Mouse (Mus musculus): ENCODE measurements at regions not wholly inside any gene's neighbourhood (a gene's known extent, or its start where the extent isn't known, plus 50 kb on each side); places are given as distances from the start of the nearest gene placed in this dataset.
A peak's percentile ranks its signal among the peaks of the same experiment; 100 is the strongest.
"Not testable (repeated sequence)": the region's sequence is repeated elsewhere in the genome, so short reads cannot be mapped to it uniquely, and the experiment has no call there.

- WGBS, result 17% methylated on average over 7 of the region's 7 CpGs
Measured at GRCm38 (mm10) chr6:103809986-103810341, 299.6 kb downstream of the Chl1 start.

GRCm38 (mm10) chr6:103810342-103811001 is 300.1 kb downstream of the Chl1 start:
- no peak overlapping the region for H3K4me3 ChIP-seq
- WGBS, result 3% methylated on average over 13 of the region's 13 CpGs
- H3K27ac ChIP-seq, result no peak overlapping the region
- H3K9me3 ChIP-seq (replicated peaks), result no peaks in the 10 kb centered on the region
- DNase-seq (ENCODE audit: low spot score), result no peak
- H3K36me3 ChIP-seq, result no peaks in the 10 kb centered on the region
- H3K27me3 ChIP-seq (ENCODE audit: low read depth, poor library complexity, severe bottlenecking), result peaks cover 23% of the 10 kb centered on the region
- no peaks in the 10 kb centered on the region for H3K4me1 ChIP-seq

More at GRCm38 (mm10) chr6:103809986-103810341, 299.6 kb downstream of the Chl1 start:
- no peak for DNase-seq (ENCODE audit: low spot score)
- H3K4me3 ChIP-seq, result no peak overlapping the region
- H3K9me3 ChIP-seq (replicated peaks), result no peaks in the 10 kb centered on the region
- H3K27me3 ChIP-seq (ENCODE audit: low read depth, poor library complexity, severe bottlenecking), result peaks cover 23% of the 10 kb centered on the region
- no peaks in the 10 kb centered on the region for H3K4me1 ChIP-seq
- H3K27ac ChIP-seq, result no peak overlapping the region
- H3K36me3 ChIP-seq, result no peaks in the 10 kb centered on the region

- not testable (repeated sequence) for H3K4me3 ChIP-seq; H3K27ac ChIP-seq; H3K4me1 ChIP-seq; DNase-seq (ENCODE audit: low spot score); H3K27me3 ChIP-seq (ENCODE audit: low read depth, poor library complexity, severe bottlenecking); H3K9me3 ChIP-seq (replicated peaks); H3K36me3 ChIP-seq
- WGBS, result 80% methylated on average over 5 of the region's 5 CpGs
Measured at GRCm38 (mm10) chr6:103816396-103816795, 306.0 kb downstream of the Chl1 start.

GRCm38 (mm10) chr6:103826042-103826441 is 315.7 kb downstream of the Chl1 start:
- Histone ChIP-seq H3K9me3 (replicated peaks) (no peaks in the 10 kb centered on the region), H3K27ac (no peak overlapping the region), H3K4me1 (no peaks in the 10 kb centered on the region), H3K4me3 (no peak overlapping the region), H3K27me3 (ENCODE audit: low read depth, poor library complexity, severe bottlenecking) (no peaks in the 10 kb centered on the region), H3K36me3 (no peaks in the 10 kb centered on the region)
- no peak for DNase-seq (ENCODE audit: low spot score)
- WGBS, result 91% methylated on average over 2 of the region's 2 CpGs

GRCm38 (mm10) chr6:103827623-103828022 is 317.2 kb downstream of the Chl1 start:
- DNase-seq (ENCODE audit: low spot score), result no peak
- 94% methylated on average over 3 of the region's 3 CpGs for WGBS
- H3K4me1 ChIP-seq, result no peaks in the 10 kb centered on the region
- no peaks in the 10 kb centered on the region for H3K36me3 ChIP-seq
- H3K27me3 ChIP-seq (ENCODE audit: low read depth, poor library complexity, severe bottlenecking), result no peaks in the 10 kb centered on the region
- H3K9me3 ChIP-seq (replicated peaks), result no peaks in the 10 kb centered on the region
- no peak overlapping the region for H3K27ac ChIP-seq
- no peak overlapping the region for H3K4me3 ChIP-seq

GRCm38 (mm10) chr6:103828866-103829265 is 318.5 kb downstream of the Chl1 start:
- no peaks in the 10 kb centered on the region for H3K27me3 ChIP-seq (ENCODE audit: low read depth, poor library complexity, severe bottlenecking)
- H3K9me3 ChIP-seq (replicated peaks), result no peaks in the 10 kb centered on the region
- no peaks in the 10 kb centered on the region for H3K4me1 ChIP-seq
- H3K36me3 ChIP-seq, result no peaks in the 10 kb centered on the region
- WGBS, result 81% methylated on average over 1 of the region's 1 CpGs
- no peak for DNase-seq (ENCODE audit: low spot score)
- no peak overlapping the region for H3K4me3 ChIP-seq
- no peak overlapping the region for H3K27ac ChIP-seq

- WGBS, result 83% methylated on average over 4 of the region's 4 CpGs
- Histone ChIP-seq H3K4me1 (no peaks in the 10 kb centered on the region), H3K36me3 (no peaks in the 10 kb centered on the region), H3K27me3 (ENCODE audit: low read depth, poor library complexity, severe bottlenecking) (no peaks in the 10 kb centered on the region), H3K27ac (no peak overlapping the region), H3K9me3 (replicated peaks) (no peaks in the 10 kb centered on the region), H3K4me3 (no peak overlapping the region)
- no peak for DNase-seq (ENCODE audit: low spot score)
Measured at GRCm38 (mm10) chr6:103832301-103832700, 321.9 kb downstream of the Chl1 start.

GRCm38 (mm10) chr6:103832808-103833207 is 322.4 kb downstream of the Chl1 start:
- Histone ChIP-seq H3K27ac (no peak overlapping the region), H3K4me3 (no peak overlapping the region), H3K9me3 (replicated peaks) (no peaks in the 10 kb centered on the region), H3K36me3 (no peaks in the 10 kb centered on the region), H3K27me3 (ENCODE audit: low read depth, poor library complexity, severe bottlenecking) (no peaks in the 10 kb centered on the region), H3K4me1 (no peaks in the 10 kb centered on the region)
- DNase-seq (ENCODE audit: low spot score), result no peak
- 89% methylated on average over 9 of the region's 9 CpGs for WGBS

GRCm38 (mm10) chr6:103833501-103834132 is 323.2 kb downstream of the Chl1 start:
- Histone ChIP-seq H3K9me3 (replicated peaks) (no peaks in the 10 kb centered on the region), H3K36me3 (no peaks in the 10 kb centered on the region), H3K27me3 (ENCODE audit: low read depth, poor library complexity, severe bottlenecking) (no peaks in the 10 kb centered on the region), H3K4me3 (no peak overlapping the region), H3K27ac (no peak overlapping the region), H3K4me1 (no peaks in the 10 kb centered on the region)
- DNase-seq (ENCODE audit: low spot score), result peak; percentile 68
- WGBS, result 55% methylated on average over 16 of the region's 16 CpGs

GRCm38 (mm10) chr6:103834726-103835229 is 324.4 kb downstream of the Chl1 start:
- DNase-seq (ENCODE audit: low spot score), result no peak
- H3K27me3 ChIP-seq (ENCODE audit: low read depth, poor library complexity, severe bottlenecking), result no peaks in the 10 kb centered on the region
- no peak overlapping the region for H3K4me3 ChIP-seq
- no peak overlapping the region for H3K27ac ChIP-seq
- no peaks in the 10 kb centered on the region for H3K4me1 ChIP-seq
- H3K9me3 ChIP-seq (replicated peaks), result no peaks in the 10 kb centered on the region
- no peaks in the 10 kb centered on the region for H3K36me3 ChIP-seq
- 85% methylated on average over 8 of the region's 8 CpGs for WGBS

GRCm38 (mm10) chr6:103859787-103860186 is 349.4 kb downstream of the Chl1 start:
- H3K9me3 ChIP-seq (replicated peaks), result no peaks in the 10 kb centered on the region
- no peak overlapping the region for H3K27ac ChIP-seq
- no peaks in the 10 kb centered on the region for H3K4me1 ChIP-seq
- H3K27me3 ChIP-seq (ENCODE audit: low read depth, poor library complexity, severe bottlenecking), result no peaks in the 10 kb centered on the region
- H3K36me3 ChIP-seq, result no peaks in the 10 kb centered on the region
- no peak for DNase-seq (ENCODE audit: low spot score)
- no peak overlapping the region for H3K4me3 ChIP-seq

GRCm38 (mm10) chr6:103893455-103893854 is 383.1 kb downstream of the Chl1 start:
- no peak for DNase-seq (ENCODE audit: low spot score)
- Histone ChIP-seq H3K27ac (no peak overlapping the region), H3K27me3 (ENCODE audit: low read depth, poor library complexity, severe bottlenecking) (no peaks in the 10 kb centered on the region), H3K4me1 (no peaks in the 10 kb centered on the region), H3K36me3 (no peaks in the 10 kb centered on the region), H3K9me3 (replicated peaks) (no peaks in the 10 kb centered on the region), H3K4me3 (no peak overlapping the region)
- WGBS, result 91% methylated on average over 3 of the region's 3 CpGs

GRCm38 (mm10) chr6:103924504-103924903 is 414.1 kb downstream of the Chl1 start:
- H3K9me3 ChIP-seq (replicated peaks), result no peaks in the 10 kb centered on the region
- H3K27ac ChIP-seq, result no peak overlapping the region
- no peak for DNase-seq (ENCODE audit: low spot score)
- no peaks in the 10 kb centered on the region for H3K36me3 ChIP-seq
- no peak overlapping the region for H3K4me3 ChIP-seq
- WGBS, result 78% methylated on average over 1 of the region's 1 CpGs
- no peaks in the 10 kb centered on the region for H3K27me3 ChIP-seq (ENCODE audit: low read depth, poor library complexity, severe bottlenecking)
- no peaks in the 10 kb centered on the region for H3K4me1 ChIP-seq

Data from limb, embryonic 10.5 days (tissue).